Mouse (Mus musculus) ES-CJ7 (cell line): ENCODE measurements around the gene Ccdc62.

ENCODE experiments used
- DNase-seq: peaks from one replicate; pipeline ENCODE4 v3.0.0; 2011; ENCODE audit warnings: low read depth, low spot score

The Ccdc62 gene

DNA sequence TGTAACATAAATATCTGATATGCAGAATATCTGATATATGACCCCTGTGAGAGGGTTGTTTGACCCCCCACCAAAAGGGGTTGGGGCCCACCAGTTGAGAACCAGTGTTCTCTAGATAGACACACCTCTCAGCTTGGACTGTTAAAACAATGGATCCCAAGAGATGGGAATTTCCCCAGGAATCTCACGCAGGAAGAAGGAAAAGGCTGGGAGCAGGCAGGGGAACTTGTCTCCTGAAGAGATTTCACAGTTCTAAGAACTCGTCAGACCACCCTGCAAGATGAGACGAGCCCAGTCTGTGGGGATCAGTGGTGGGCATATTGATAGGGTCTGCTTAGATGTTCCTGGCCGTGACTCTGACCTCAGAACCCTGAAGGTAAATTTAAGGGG, 49.5 kb downstream of the Ccdc62 start:
- DNase-seq, result no peak

DNA sequence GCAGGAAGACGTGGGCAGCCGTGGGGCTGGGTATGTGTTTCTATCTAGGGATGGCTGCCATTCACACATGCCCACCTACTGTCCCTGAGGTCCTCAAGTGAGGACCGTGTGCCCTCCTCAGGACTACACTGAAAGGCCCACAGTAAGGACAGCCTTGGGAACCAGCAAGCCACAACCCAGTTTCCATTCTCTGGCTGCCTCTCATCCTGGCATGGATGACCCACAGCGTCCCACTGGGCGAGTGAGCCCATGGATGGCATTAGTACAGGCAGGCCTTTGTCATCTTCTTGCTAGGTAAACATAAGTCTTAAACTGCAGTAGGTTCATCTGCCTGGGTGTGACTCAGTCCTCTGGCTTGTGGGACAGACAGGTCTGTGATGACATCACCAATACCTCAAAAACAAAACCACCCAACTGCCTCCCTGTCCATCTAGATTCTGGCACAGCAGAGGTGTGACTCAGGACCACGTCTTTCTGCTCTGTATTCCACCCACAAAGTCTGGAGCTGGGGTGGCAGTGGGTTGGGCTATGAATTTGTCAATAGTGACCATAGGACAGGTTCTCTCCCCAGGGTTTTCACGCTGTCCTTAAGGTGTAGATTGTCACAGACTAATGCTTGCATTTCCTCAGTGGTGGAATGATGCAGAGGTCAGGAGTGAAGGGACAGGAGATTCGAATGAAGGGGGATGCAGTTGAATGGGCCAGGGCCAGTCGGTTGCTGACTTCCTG, 50.2 kb downstream of the Ccdc62 start:
- no peak for DNase-seq

DNA sequence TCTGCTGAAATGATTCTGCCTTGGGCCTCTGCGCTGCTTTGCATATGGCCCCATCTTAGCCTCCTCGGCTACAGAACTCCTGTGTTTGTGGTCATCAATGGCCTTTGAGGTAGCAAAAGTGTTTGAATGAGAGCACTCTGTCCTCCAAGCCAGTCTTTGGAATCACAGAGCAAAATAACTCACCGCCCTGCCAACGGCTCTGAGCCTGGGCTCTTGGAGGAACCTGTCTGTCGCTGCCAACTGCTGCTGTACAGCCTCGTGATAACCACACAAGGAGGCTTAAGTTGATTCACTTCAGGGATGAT, 50.7 kb downstream of the Ccdc62 start:
- DNase-seq, result no peak

DNA sequence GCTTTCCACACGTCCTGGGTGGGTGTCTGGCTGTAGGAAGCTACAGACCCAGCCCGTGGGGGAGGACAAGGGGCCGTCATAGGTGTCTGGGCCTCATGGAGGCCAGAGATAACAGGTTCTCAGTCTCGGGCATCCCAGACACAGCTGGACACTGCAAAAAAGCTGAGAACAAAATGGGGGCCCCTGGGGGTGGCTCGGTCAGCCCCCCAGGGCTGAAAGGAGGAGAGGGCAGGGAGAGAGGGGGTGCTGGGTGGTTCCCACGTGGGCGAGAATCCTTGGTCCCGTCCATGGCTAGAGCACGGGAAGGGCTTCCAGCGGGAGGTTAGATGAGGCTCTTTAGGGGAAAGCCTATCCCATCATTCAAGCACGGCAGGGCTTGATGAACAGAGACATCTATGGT, 52.4 kb downstream of the Ccdc62 start:
- DNase-seq, result no peak

DNA sequence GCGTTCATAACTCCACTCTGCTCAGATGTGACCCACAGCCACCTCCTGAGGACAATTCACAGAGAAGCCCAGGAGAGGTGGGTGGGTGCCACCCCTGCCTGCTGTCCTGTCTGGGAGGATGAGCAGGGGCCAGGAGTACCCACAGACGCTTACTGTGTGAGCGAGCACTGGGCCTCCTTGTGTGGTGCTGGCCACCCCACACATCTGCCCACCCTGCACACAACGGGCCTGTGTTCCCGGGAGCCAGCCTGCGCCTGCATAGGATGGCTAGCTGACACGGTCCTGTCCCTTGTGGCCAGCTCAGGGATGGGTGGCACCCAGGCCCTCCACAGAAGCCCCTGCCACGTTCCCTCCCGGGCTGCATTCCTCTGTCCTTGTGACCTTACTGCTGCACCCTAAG, 55.0 kb downstream of the Ccdc62 start:
- no peak for DNase-seq

DNA sequence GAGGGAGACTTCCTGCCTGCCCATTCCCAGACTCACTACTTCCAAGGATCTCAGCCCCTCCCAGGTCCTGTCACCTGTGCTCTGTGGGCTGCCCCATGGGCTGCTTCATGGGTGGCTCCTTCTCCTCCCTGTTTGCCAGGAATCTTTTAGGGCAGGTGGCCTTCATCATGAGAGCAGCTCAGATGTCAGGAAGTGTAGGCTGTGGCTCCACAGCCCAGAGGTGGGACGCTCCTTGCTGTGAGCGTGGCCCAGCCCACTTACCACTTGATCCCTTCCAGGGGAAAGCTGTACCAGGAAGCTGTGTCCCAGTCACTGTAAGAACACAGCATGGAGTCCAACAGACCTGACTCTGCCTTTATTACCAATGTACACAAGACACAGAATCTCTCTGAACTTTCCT, 56.4 kb downstream of the Ccdc62 start:
- DNase-seq, result no peak

DNA sequence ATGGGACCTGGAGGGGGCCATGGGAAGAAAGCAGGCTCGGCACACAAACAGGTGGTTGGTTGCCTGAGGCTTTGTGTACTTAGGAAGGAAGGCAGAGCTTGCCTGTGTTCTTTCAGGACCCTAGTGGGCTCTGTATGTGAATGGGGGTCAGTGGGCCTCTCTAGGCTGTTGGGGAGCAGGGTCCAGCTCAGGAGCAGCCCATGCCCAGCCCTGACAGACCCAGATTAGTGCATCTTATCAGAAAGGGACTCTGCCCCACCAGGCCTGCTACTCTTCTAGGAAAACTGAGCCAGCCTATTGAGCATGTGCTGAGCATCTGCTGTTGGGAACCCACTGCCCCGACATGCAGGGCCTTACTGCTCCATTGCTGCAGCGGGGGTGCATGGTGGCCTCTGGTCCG, 57.0 kb downstream of the Ccdc62 start:
- DNase-seq, result no peak

DNA sequence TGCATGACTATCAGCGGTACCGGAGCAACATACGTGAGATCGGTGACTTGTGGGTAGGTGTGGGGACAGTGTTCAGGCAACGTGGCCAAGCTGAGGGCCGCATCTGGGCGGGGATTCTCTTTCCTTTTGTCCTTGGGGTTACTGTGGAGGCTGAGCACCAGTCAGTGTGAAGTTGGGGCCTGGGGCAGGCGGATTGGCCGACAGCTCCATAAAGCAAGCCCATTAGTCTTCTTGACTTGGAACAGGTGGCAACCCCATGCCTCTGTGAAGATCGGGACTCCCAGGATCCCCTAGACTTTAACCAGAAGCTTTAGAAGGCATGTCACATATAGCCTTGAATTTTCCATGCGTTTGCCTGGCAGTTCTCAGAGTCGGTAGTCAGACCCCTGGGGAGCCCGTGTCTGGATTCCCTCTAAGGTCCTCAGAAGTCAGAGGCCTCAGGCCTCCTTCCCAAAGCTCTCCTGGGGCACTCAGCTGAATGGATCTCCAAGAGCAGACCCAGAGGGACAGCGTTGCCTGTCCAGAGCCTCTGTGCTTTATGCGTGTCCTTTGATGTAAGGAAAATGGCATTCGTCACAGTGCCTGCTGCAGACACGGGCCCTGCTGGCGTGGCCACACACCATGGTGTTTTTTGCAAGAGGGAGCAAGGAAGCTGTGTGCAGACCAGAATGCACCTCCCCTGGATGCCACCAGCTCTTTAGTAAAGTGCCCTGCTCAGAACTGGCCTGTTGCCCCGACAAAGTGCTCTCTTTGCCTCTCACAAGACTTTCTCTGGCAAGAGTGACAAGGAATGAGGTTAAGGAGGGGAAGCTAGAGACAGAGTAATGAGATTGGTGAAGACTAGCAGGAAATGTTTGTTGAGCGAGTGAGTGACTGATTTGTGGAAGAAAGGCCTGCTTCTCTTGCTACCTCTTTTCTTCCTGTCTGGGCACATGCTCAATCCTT, 59.7 kb downstream of the Ccdc62 start:
- no peak for DNase-seq

DNA sequence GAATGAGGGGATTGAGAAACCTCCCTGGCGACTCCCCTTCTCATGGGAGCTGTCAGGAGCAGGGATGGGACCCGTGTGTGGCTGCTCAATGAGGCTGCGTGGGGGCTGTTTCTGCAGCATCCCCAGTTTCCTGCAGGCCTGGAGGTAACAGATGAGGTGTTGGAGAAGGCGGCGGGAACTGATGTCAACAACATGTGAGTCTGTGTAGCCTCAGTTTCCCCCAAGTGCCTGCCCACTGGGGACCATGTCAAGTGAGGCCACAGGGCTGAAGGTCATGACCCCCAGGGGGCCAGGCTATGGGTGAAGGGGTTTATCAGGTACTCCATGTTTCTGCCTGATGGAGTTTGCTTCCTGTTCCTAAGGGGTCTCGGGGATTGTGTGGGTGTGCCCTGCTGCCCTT, 60.8 kb downstream of the Ccdc62 start:
- DNase-seq, result no peak

DNA sequence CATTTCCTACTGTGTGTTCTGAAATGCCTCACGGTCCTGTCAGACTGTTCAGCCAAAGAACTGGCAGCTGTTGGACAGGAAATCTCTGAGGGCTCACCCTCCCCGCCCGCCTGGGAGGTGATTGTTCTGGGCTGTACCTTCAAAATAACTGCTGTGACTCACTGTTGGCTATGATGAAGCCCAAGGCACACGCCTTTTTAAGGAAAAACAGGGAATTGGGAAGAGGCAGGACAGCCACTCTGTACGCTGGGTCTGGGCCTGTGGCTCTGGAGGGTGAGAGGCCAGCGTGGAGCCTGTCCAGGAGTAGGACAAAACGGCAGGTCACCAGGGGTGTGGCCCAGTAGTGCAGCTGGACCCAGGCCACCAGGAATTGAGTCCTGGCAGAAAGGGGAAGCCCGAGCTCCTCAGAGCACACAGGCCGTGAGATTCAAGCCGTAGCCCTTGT, 61.7 kb downstream of the Ccdc62 start:
- DNase-seq, result no peak

DNA sequence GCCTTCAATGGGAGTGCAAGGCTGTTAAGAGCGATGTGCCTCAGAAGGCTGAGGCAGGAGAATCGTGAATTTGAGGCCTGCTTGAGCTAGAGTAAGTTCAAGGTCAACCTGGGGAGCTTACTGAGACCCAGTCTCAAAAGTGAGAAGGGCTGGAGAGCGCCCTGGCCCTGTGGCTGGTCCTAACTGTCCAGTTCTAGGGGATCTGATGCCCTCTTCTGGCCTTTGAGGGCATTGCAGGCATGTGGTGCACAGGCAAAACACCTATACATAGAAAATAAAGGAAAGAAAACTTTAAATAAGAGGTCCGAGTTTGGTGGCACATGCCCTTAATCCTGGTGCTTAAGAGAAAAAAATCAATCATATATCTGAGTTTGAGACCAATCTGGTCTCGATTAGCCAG, 62.3 kb downstream of the Ccdc62 start:
- DNase-seq, result peak; percentile 72

DNA sequence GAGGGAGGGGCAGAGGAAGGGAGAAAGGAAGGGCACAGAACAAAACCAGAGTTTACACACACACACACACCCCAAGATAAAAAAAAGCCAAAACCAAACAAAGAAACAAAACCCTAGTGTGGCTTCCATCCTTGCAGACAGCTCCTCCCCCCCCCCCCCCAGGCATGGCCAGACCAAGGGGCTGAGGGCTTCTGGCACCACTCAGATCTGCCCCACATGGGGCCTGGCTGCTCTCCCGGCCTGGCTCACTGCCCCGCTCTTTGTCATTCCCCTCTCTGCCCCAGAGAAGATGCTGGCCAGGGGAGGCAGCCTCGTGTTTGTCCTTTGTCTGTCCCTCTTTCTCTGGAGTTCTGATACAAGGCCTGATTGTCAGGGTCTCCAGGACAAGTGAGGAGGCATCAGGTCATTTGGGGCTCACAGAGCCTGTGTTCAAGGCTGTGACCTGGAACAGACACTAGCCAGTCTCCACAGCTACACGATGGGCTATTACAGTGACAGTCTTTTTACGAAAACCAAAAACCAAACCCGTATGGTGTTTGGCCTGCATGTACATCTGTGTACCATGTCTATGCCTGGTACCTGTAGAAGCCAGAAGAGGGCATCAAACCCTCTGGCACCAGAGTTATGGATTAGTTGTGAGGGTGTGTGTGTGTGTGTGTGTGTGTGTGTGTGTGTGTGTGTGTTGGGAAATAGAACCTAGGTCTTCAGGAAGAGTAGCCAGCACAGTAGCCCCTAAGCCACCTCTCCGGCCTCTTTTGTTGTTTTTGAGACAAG, 63.0 kb downstream of the Ccdc62 start:
- no peak for DNase-seq

DNA sequence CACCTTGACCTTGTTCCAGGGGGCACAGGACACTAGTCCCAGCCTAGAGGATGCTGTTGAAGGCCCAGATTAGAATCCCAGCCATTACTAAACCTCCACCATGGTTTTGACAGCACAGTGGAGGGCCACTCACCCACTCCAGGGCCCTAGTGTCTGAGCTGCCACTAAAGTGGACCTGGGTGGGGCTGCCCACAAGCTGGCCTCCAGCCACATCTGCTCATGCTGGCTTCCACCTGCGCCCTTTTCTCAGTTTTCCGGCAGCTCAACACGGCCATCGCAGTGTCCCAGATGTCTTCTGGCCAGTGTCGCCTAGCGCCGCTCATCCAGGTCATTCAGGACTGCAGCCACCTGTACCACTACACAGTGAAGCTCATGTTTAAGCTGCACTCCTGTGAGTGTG, 64.0 kb downstream of the Ccdc62 start:
- DNase-seq, result no peak

DNA sequence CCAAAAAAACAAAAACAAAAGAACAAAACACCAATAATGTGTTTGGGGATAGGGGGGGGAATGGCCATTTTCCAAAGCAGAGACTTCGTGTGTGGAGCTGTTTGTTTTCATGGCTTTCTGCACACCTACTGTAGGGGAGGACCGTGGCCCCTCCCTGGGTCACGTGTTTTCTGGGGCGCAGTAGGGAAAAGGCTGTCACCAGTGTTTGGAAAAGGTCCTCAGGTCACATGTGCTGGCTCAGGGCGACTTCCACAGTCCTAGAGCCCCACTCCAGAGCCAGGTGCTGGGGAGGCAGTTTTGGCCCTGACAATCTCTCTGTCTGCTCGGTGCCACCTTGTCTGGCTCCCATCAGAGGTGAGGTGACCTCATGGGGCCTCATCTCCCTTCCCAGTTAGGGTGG, 64.9 kb downstream of the Ccdc62 start:
- DNase-seq, result no peak

DNA sequence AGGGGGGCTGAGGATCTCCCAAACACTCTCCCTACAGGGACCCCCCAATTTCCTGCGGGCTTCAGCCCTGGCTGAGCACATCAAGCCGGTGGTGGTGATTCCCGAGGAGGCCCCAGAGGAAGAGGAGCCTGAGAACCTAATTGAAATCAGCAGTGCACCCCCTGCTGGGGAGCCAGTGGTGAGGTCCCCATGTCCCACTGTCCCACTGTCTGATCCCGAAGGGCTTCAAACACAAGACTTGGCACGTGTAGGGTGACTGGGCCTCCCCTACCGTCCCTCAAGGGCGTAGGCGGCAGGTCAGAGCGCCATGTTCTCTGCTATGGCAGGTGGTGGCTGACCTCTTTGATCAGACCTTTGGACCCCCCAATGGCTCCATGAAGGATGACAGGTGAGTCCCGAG, 65.7 kb downstream of the Ccdc62 start:
- DNase-seq, result peak; percentile 79

DNA sequence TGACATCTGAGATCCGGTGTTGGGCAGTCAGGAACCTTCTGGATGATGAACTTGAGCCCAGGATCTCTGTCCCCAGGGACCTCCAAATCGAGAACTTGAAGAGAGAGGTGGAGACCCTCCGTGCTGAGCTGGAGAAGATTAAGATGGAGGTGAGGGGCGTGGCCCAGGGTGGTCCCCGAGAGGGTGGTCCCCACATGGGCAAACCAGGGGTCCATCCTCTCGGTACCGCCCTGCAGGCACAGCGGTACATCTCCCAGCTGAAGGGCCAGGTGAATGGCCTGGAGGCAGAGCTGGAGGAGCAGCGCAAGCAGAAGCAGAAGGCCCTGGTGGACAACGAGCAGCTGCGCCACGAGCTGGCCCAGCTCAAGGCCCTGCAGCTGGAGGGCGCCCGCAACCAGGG, 66.2 kb downstream of the Ccdc62 start:
- no peak for DNase-seq

DNA sequence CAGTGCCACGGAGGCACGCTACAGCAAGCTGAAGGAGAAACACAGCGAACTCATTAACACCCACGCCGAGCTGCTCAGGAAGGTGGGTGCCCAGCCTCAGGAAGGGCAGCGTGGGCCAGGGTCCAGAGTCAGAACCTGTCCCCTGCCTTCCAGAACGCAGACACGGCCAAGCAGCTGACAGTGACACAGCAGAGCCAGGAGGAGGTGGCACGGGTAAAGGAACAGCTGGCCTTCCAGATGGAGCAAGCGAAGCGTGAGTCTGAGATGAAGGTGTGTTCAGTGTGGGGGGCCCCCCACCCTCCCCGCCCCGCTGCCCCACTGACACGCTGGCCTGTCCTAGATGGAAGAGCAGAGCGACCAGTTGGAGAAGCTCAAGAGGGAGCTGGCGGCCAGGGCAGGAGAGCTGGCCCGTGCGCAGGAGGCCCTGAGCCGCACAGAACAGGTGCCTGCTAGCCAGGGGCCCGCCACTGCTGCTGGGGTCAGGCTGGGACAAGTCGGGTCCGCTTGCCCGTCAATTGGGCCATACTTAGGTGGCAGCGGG, 66.8 kb downstream of the Ccdc62 start:
- no peak for DNase-seq

DNA sequence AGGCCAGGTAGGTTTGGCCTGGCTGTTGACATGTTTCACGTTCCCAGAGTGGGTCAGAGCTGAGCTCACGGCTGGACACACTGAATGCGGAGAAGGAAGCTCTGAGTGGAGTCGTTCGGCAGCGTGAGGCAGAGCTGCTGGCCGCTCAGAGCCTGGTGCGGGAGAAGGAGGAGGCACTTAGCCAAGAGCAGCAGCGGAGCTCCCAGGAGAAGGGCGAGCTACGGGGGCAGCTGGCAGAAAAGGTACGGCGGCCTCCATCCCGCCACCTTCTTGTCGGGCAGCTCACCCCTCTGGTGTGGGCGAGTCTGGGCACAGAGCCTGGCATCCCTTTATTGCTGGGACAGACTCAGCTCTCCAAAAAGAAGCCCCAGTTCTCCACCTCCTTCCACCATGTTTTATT, 67.3 kb downstream of the Ccdc62 start:
- DNase-seq, result no peak

DNA sequence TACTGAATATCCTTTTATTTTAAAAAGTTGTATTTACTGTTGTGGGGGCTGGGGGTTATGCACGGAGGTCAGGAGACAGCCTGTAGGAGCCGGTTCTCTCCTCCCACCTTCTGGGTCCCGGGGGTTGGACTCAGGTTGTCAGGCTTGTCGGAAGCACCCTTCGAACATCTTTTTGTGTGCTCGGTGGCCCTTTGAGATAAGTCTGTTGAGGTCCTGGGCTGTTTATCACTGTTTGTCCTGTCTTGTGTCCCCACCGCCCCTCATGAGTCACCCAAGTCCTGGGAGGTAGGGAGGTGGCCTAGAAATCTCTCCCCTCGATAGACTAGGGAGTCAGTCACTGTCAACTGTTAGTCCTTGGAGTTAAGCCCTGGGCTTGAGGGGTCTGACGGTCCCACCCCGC, 67.9 kb downstream of the Ccdc62 start:
- no peak for DNase-seq

DNA sequence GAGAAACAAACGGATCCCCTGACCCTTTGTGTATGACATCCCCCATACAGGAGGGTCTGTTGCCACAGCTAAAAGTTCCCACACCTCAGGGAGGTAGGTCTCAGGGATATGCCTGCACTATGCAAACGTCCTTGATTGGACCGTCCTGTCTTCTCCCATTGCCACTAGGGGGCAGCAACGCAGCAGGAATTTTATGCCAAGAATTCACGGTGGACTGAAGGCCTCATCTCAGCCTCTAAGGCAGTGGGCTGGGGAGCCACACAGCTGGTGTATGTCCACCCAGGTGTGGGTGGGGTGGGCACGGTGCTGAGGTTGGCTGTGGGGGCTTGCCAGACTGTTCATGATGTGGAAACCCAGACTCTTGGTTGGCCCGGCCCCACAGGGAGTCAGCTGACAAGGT, 70.3 kb downstream of the Ccdc62 start:
- peak; percentile 83 for DNase-seq

DNA sequence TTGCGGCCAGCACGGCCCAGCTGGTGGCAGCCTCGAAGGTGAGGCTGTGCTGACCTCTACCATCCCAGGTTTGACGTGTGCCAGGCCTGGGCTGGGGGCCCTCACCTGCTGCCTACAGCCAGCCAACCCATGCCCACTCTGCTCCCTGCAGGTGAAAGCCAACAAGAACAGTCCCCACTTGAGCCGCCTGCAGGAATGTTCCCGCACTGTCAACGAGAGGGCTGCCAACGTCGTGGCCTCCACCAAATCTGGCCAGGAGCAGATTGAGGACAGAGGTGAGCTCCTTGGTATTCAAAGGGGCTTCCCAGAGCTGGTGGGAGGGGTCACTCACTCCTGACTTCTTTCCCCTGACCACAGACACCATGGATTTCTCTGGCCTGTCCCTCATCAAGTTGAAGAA, 70.8 kb downstream of the Ccdc62 start:
- DNase-seq, result no peak

DNA sequence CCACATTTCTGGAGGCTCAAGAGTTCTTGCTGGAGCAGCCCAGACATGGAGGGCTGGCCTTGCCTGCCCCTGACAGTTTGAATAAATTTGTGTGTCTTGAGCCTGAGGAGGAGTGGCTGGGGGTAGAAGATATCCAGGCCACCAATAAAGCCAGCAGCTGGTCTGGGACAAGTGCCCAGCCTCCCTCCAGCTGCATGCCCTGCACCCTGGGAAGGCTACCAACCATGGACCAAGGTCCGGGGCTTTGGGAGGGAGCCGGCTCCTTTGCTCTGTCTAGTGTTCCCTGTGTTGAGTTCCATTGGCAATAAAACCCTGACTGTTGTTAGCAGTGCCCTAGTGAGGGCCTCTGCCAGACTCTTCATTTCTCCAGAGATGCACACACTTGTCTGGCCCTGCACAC, 72.4 kb downstream of the Ccdc62 start:
- no peak for DNase-seq
